Mouse (Mus musculus) central nervous system, embryonic 11.5 days (tissue): Measurements from ENCODE around the gene Vstm2l. TPM values are rescaled to one million over a fixed set of nuclear protein-coding genes. Genes with fewer than 3 reads are reported as not detected.

Experiments
- polyA plus RNA-seq: library from polyadenylated mRNA; depleted of rRNA; stranded (reverse); fragments of >200 nt; gene quantifications from 2 replicates; pipeline ENCODE4 v1.2.3, GENCODE M21; 2012; rRNA removed

Vstm2l gene
- polyA plus RNA-seq: 13.3 and 13.8 TPM in 2 replicates

DNA sequence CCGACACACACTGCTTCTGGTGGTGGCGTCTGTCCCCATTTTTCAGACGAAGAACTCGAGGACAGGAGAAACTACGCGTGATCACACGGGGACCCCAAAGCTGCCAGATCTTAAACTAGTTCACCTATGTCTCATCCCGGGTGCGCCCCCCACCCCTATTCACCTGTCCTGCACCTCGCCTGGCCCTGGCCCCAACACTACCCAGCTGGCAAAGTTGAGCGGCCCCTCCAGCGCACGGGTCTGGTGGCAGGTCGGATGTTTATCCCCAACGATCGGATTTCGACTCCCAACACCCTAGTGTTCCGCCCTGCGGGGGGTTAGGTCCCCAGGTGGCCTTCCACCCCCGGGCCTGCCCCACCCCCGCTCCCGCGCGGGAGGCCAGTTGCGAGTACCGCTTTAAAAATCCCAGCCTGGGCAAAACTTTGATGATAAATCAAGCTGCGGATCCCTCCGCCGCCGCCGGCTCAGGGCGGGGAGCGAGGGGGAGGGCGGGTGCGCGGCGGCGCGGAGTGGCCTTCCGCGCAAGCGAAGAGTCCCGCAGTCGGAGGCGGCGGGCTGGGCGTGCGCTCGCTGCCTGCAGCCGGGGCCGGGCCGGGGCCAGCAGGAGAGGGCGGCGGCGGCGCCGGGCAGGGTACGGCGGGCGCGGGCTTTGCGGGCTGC is at the start of gene Vstm2l:
Gene Vstm2l, plus strand, starts transcription at position 549 of the 660 bp plus-strand sequence.

Other genes starting within 250 kb of the Vstm2l start
- 57.6 and 67.0 TPM in 2 replicates for gene Ctnnbl1, start 177.3 kb upstream of the Vstm2l start, polyA plus RNA-seq
- gene Tti1, start 113.8 kb downstream of the Vstm2l start, polyA plus RNA-seq: 27.6 and 38.9 TPM in 2 replicates
- gene Rprd1b, start 113.8 kb downstream of the Vstm2l start, polyA plus RNA-seq: 27.1 and 34.2 TPM in 2 replicates
- 12.1 and 12.4 TPM in 2 replicates for gene Tgm2, start 231.8 kb downstream of the Vstm2l start, polyA plus RNA-seq